Mouse (Mus musculus): ENCODE measurements around the gene Cd44. TPM values are rescaled to one million over a fixed set of nuclear protein-coding genes. Genes with fewer than 3 reads are reported as not detected.

The Cd44 gene
- polyA plus RNA-seq, 1 experiment, result 26.9 TPM

DNA sequence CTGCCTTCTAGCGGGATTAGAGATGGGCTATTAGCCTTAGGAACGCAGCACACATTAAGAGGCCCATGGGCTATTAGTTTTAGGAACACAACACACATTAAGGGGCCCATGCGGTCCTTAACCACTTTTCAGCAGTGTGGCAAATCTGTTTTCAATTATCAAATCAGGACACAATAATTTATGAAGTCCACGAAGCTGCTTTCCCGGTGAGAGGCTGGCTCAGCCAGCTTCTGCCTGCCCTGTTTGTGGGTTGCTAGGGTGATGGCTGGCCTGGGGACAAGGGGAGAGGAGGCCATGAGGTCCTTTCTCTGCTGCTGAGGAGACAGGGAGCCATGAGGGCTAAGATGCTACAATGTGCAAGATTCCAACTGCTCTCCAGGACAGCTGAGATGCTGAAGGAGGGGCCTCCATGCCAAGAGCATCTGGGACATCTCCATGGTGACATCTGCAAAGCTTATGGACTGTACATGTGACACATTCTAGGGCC, 81.2 kb downstream of the Cd44 start:
- DNase-seq (ENCODE audit: low spot score), result no peak

DNA sequence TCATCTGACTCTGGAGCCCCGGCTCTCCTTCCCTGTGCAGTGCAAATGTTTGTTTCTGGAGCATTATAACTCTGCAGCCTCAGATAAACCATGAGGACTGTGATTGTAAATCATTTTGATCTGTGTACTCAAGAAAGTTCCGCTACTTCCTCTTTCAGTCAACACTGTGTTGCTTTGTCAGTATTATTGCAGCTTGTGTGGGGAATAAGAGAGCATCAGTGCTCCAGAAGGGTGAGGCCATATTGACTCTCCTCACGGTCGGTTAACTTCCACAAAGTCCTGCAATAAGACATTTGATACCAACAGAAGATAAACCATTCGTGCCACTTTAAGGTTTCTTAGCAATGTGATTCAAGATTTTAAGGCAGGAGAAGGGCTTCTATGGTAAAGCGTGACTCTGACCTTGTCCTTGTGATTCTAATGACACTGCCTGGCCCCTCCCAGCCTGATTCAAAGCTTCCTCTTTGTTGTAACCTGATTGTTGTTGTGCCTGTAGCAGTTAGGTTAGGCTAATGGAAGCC, 86.1 kb downstream of the Cd44 start:
- DNase-seq (ENCODE audit: low spot score), result no peak

DNA sequence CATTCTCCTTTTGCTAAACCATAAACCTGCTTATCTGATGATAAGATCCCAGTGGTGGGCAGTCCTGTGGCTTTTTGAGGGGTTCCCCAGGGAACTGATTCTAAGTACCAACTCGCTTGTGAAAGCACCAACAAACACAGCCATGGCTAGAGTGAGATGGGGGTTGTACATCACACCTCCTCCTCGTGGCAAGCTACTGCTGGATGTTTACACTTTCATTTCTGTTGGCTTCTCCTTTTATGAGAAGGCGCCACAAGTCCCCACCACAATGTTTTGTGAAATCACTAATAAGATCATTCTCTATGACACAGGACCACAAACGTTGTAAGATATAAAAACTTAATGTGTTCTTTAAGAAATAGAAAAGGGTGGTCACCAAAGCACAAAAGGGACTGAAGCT, 88.7 kb downstream of the Cd44 start:
- DNase-seq (ENCODE audit: low spot score), result no peak

DNA sequence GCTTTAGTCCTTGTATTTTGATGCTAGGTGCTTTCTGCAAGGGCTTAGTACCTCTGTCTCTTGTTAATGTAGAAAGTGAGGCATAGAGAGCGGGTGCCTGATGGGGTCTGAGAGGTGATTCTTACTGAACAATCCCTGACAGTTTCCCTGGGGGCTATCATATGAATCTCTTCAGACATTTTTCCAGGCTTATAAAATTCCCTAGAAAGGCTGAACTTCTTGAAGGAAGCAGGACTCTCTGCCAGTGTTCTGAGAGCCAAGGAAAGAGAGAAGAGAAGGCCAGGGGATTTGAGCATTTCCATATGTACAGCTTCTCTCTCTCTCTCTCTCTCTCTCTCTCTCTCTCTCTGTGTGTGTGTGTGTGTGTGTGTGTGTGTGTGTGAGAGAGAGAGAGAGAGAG, 92.0 kb downstream of the Cd44 start:
- no peak for DNase-seq (ENCODE audit: low spot score)

DNA sequence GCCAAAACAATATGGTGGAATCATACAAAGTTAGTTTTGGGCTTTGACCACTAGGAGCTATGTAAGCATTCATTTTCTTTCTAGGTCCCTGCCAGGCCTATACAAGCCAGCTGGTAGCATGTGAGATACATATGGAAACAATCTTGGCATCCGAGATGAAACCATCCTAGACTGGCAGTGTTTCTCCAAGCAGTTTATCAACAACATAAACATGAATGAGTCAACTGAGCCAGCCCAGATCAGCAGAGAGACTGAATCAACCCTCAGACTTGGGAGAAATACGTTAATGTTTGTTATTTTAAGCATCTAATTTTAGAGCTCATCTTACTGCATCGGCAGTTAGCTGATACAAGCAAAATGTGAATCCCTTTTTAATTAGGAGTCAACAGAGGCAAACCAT, 93.8 kb downstream of the Cd44 start:
- no peak for DNase-seq (ENCODE audit: low spot score)

DNA sequence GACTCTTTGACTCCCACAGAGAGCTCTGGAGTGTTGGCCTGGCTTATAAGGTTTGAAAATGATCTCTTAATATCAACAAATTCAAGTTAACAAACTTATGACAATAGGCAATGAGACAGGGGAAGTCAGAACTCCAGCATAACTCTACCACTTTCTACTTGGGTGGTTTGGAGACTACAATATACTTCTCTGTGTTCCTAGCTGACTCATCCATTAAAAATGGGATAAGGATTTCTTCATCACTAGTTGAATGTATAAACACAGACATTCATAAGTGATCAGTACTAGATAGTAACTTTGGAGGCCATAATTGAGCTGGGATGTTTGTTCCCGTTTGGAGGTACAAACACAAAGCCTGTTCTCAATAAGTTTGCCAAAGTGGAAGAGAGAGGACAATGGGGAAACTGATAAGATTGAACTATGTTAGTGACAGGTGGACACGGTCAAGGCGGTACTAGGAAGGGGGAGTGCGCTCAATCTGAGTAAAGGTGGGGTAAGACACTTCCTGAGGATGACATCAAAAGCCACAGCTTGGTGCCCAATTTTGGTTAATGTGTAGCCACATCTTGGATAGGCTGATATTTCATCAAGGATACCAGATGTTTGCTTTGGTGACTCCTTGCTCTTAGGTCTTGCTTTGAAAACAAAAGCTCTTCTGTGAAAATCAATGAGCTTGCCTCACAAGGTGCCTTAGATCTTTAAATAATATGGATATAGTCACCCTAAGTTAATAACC, 95.5 kb downstream of the Cd44 start:
- no peak for DNase-seq (ENCODE audit: low spot score)

DNA sequence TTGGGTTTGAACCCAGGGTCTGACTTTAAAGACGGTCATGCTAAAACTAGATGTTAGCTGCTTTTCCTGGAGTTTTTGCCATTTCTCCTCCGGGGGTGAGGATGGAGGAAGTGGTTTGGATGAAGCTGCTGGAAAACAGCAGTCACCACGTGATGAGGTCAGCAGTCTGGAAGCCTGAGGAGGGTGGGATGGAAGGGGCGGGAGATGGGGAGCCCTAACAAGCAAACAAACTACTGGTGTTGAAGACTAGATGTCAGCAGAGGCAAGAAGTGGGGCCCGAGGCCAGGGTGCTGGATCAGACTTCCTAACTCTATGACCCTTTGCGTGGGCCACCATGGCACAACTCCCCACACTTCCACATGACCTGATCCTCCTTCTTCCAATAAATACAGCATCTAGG, 96.2 kb downstream of the Cd44 start:
- no peak for DNase-seq (ENCODE audit: low spot score)

DNA sequence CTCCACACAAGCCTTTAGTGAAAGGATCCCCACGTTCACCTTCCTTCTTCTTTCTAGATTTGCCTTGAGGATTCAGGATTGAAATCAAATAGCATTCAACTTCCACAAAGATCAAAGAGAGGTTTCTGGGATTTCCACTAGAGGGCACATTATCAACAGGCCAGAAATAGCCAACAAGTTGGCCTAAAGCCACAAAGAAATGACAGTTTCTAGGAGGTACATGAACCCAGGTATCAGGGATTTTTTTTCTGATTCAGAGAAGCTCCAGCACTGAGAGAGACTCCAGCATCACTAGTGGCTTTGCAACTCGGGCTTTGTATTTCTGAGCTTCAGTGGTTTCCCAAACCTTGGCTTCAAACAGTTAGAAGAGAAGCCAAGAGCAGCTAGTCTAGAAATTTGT, 97.4 kb downstream of the Cd44 start:
- no peak for DNase-seq (ENCODE audit: low spot score)

DNA sequence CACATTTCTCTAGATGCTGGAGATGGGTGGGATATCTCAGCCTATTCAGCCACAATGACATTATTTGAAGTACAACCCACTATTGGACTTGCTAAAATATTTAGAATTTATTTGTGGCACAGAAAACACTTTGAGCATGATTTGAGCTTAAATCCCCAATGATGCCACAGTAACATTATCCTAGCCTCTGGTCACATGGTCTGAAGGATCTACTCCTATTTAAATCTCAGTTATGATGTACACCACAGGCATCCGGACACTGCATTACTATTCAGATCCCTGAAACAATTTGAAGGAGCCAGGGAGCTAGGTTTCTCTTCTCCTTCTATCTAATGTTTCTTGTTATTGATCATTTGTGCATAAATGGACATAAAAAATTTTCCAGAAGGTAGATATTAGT, 99.6 kb downstream of the Cd44 start:
- DNase-seq (ENCODE audit: low spot score), result no peak

DNA sequence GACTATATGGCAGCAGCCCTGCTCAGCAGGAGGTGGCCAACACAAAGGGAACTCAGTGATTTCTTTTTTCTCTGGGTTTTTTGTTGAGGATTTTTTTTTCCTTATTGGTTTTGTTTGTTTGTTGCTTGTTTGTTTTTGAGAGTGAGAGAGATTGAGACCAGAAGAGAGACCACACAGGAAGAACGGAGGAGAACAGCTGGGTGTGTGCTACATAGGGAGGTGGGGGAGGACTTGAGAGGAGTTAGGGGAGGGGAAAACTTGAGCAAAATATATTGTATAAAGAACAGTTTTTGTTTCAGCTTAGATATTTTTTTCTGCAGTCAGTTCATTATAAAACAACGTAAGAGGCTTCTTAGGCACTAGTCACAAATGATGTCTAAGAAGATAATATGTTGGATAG, 103.3 kb downstream of the Cd44 start:
- DNase-seq (ENCODE audit: low spot score), result no peak

DNA sequence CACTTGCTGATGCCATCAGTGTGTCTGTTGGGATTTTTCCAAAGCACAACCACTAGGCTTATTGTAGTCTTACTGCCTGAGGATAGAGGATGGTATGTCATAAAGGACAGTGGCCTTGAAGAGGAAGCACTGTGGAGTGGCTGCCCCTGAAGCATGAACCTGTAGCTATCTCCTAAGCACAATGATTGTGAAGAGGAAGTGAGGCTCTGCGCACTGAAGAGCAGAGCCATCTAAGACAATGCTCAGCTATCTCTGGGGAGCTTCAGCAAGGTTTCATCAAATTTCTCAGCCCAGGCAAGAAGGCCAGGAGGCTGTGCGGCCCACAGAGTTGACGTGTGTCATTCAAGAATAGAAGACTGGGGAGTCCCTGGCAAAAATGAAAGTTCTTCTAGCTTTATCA, 106.4 kb downstream of the Cd44 start:
- DNase-seq (ENCODE audit: low spot score), result no peak

DNA sequence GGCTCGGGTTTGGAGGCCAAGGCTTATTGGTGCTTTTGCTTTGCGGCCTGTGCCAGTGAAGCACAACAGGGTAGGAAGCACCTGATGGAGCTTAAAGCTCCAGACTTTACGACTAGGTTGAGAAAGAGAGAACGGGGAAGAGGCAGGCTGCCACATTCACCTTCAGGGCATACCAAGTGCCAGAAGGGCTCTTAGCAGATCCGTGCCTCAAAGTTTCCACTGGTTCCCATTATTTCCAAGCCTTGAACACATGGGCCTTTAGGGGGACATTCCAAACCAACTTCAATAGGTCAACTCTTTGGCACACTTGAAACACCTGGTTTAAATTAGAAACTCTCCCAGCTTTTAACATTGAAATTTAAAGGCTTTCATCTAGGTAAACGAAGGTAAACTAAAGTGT, 108.7 kb downstream of the Cd44 start:
- no peak for DNase-seq (ENCODE audit: low spot score)

DNA sequence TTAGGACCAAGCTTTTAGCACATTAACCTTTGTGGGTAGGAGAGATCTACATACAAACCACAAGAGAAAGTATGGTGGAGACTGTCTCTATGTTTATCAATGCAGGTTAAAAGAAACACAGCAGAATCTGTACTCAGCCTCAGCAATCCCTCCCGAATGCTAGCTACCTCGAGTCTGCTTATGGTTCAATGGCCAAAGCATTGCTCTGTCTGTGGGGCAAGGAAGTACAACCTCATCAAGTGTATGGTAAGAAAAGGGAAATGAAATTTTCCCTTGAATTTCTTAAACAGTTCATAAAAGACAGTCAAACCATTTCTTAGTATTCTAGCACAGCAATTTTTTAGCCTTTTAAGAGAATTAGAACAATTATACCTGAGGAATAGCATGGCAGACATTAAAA, 109.8 kb downstream of the Cd44 start:
- no peak for DNase-seq (ENCODE audit: low spot score)

DNA sequence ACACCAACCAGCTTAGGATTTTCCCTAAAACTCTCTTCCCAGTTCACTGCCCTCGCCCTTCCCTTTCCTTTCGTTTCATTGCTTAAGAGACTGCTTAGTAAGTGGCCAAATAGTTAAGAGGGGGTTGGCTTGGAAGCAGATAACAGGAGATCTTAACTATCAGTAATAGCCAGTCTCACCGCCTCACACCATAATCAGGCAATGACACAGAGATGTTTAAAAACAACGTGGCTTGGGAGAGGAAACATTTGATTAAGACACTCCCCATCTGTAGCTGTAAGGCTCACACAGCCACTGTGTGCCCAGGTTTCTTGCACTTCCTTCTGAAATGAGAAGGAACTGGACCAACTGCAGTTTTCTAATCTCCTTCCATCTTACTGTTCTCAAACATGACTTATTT, 115.8 kb downstream of the Cd44 start:
- DNase-seq (ENCODE audit: low spot score), result no peak

DNA sequence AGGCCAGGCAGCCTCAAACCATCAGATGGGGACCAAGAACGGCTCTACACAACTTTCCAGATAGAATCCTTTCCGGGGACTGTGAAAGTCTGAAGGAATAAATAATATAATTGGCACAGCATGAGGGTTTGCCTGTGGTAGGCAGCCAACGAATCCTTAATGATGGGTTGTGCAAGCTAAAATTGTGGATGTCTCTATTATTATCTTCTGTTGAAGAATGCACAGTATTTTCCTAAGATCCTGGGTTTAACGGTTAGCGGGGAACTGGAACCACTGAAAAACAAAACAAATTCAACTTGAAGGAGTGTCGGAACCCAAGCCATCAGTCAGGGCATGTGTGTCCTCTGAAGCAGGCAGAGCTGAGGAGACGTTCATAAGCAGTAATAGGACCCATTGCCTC, 118.7 kb downstream of the Cd44 start:
- no peak for DNase-seq (ENCODE audit: low spot score)

DNA sequence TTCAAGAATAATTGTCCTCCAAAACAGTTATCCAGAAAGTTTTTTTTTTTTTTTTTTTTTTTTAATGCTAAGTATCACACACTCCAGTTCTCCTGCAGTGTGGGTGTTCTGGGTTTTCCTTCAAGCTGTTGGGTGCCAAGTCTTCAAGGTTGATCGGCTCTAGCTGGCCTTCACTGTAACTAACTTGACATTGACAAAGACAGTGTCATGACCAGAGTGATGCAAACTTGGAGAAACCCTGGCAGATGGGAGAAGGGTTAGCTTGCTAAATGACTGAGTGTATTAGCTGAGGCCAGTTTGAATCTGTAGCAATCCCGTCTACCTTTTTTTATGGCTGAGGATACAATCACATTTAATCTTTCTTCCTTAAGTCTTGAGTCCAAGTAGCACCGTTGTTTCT, 123.3 kb downstream of the Cd44 start:
- no peak for DNase-seq (ENCODE audit: low spot score)

DNA sequence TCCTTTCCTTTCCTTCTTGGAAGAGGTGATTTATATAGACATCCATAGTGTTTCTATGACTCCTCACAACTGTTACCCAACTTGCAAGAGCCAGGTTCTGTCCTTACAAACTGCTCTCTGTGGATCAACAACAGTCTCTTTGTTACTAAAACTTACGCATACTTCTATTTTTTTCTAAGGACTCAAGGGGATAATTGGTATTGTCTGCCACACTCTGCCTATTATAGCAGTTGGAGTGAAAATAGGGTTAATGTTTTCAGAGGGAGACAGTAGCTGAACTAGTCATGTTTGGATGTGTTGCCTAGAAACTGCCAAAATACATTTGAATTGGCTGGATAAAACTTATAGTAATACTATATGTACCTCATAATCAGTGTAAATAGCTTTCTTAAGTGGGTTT, 125.9 kb downstream of the Cd44 start:
- no peak for DNase-seq (ENCODE audit: low spot score)

DNA sequence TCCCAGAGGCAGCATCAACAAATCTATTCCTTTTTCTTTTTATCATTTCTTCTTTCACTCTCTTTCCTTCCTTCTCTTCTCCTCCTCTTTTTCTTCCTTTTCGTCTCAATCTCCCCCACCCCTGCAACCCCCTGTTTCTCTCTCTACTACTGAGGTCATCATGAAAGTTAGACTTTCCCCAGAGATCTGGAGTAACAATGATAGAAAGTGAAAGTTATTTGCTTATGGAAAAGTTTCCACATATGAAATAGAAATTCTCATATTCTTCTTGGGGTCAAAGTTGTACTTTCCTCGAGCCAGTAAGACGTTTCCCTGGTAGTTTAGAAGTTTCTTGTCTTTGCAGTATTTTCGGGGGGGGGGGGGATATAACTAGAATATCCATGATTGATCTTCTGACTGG, 126.8 kb downstream of the Cd44 start:
- DNase-seq (ENCODE audit: low spot score), result no peak

DNA sequence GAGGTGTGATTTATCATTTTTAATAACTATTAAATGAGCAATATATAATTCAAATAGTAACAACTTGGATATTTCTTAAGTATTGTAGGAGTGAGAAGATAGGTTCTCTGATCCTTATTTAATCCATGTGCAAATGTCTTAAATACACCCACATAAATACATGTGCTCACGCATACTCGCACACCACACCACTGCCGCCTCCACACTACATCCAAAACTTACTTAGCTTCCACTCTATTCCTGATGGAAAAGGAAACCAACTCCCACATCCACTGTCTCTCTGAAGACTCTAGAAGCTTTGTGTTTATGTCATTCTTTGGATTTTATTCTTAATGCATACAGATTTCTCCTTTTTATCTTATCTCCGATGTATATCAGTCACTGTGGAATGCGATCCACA, 129.2 kb downstream of the Cd44 start:
- DNase-seq (ENCODE audit: low spot score), result no peak

DNA sequence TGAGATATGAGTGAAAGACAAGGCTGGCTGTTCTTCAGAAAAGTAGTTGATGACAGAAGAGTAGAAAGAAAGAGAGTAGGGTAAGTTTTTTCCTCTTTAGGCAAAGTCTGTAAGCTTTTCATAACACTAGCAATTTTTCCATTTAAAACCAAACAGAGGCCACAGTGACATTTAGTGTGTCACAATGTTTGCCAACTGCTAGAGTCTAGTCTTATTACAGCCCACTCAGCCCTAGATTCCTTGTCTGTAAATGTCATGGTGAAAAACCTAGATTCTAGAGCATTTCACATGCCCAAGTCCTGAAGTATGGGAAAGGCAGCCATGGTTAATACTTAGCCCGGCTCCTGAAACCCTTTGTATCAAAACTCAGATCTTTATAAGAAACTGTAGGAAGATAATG, 130.2 kb downstream of the Cd44 start:
- no peak for DNase-seq (ENCODE audit: low spot score)

DNA sequence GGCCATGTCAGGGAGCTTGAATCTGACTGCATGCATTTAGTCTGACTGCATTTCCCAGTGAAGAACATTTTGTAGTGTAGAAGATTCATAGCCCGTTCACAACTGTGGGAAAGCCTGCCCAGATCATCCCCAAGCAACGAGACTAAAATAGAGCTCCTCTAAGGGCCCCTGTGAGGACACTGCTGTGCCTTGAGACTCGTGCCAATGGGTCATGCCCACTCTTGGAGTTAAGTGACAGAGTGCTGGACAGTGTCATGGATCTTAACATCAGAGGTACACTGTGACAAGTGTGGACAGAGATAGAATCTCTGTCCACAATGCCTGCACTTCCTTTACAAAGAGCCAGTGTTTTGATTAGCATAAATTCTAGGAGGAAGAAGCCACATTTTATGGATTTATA, 133.2 kb downstream of the Cd44 start:
- no peak for DNase-seq (ENCODE audit: low spot score)

DNA sequence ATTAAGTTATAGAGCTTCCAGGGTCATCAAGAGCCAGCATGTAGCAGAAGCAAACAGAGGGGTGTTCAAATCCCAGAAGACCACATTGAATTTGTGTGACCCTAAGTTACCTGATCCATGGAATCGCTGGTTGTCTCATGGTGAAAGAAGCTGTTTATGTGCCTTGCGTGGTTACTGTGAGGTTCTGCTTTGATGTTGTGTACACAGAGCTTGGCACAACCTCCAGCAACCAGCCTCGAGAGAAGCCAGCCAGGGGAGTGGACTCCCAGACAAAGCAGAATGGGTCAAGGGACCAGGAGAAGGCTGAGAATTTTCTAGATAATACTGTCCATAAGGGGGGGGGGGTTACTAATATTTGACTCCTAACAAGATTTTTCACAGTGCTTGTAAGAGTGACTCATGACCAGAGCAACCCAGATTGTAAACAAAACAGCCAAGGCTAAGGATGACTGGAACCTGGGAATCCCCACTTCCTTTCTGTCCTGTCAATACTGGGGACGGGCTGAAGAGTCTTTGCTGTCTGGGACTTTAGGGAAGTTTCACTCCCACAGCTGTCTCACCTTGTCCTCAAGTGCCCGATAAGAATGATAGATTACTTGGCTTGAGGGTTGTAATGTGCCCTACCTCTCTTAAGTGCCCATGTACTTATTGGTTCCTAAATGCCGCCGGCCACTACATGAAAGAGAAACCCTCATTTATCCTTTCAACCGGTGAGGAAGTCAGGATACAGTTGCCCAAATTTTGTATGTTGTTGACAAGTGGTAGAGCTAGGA, 136.7 kb downstream of the Cd44 start:
- no peak for DNase-seq (ENCODE audit: low spot score)

DNA sequence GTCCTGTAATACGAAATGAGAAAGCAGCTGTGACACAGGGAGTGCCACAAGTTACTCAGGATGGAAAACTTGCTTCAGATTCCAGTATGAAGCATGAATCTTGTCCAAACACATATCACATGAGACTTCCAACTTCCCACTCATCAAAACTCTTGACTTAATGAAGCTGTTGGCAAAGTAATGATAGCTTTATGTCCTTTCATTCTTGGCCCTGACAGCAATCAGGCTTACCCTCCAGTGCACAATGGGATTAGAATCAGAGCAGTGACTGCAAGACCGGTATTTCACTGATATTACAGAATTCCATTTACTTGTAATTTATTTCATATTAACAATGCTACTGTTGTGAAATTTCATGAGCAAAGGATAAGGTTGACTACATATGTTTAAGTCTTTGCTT, 137.5 kb downstream of the Cd44 start:
- no peak for DNase-seq (ENCODE audit: low spot score)

Measured in urinary bladder, adult 2 months (tissue).